Mouse (Mus musculus): ENCODE results near the gene Agpat3.
"Not testable (repeated sequence)": the region's sequence is repeated elsewhere in the genome, so short reads cannot be mapped to it uniquely, and the experiment has no call there.

Gene Agpat3

GRCm38 (mm10) chr10:78361951-78362350 lies 9.7 kb upstream of the Agpat3 start:
- DNase-seq (ENCODE audit: low spot score in 2 of 2): no peak

DNA sequence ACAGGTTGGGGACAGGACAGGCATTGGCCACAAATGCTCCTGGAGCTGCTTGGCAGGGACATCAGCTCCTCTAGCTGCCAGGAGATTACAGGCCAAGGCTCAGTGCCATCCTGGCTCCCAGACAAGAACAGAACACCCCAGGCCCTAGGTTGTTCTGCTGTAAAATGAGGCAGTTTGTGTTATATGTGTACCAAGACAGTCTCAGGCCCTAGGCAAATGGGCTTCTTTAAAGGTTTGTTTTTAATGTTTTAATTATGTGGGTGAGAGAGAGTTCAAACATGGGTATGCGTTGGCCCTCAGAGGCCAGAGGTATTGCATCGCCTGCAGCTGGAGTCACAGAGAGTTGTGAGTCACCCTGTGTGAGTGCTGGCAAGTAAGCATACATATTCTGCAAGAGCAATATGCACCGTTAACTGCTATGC lies 8.0 kb upstream of the Agpat3 start:
- DNase-seq (ENCODE audit: low spot score in 2 of 2): no peak

DNA sequence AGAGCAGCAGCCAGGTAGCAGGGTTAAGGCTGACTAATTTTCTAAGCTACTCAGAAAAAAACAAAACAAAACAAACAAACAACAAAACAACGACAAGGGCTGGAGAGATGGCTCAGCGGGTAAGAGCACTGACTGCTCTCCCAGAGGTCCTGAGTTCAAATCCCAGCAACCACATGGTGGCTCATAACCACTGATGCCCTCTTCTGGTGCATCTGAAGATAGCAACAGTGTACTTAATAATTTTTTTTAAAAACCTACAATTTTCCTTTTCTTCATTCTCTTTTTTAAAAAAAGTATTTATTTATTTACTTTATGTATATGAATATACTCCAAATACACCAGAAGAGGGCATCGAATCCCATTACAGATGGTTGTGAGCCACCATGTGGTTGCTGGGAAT lies 6.7 kb upstream of the Agpat3 start:
- not testable (repeated sequence) for DNase-seq (ENCODE audit: low spot score in 2 of 2)

- DNase-seq (ENCODE audit: low spot score in 2 of 2): no peak
Measured at GRCm38 (mm10) chr10:78358266-78358665, 6.0 kb upstream of the Agpat3 start.

- DNase-seq (ENCODE audit: low spot score in 2 of 2): no peak
Measured at GRCm38 (mm10) chr10:78357742-78358141, 5.5 kb upstream of the Agpat3 start.

DNA sequence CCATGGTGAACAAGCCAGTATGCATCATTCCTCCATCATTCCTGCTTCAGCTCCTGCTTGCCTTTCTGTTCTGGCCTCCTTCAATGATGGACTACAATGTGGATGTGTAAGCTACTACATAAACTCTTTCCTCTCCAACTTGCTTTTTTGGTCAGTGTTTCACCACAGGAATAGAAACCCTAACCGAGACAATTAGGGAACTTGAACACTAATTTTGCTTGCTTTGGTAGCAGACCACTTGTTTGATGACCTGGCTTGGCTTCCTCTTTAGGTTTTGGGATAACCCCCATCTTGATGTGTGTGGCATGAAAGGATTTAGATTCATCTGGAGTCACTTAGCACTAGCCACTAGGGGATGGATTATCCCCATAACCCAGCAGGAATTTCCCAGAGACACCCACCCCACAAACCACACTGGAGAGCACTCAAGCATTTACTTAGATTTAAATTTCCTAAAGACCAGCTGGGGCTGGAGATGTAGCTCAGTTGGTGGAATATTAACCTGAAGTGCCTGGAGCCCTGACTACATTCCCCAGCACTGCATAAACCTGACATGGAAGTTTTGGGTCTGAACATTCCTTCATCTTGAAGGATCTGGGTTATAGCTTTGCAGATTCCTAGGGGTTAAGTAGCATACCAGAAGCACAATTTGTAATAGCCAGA lies 3.8 kb upstream of the Agpat3 start:
- DNase-seq (ENCODE audit: low spot score in 2 of 2): no peak

- no peak for DNase-seq (ENCODE audit: low spot score in 2 of 2)
Measured at GRCm38 (mm10) chr10:78353196-78353595, 907 bp upstream of the Agpat3 start.

DNA sequence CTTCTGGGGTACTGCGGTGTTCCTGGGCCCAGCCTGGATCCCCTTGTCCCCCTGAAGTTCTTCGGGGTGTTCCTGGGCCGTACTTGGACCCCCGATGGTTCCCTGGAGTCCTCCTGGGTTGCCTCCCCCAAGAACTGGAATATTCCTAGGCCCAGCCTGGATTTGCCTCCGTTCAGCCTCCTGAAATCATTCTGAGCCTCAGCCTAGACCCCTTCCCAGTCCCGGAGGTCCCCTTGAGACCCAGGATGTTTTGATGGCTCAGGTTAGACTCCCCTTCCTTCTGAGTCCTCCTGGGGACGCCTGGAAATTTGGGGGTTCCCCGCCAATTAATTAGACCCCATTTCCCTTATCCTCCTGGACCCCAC lies 359 bp upstream of the Agpat3 start:
- no peak for DNase-seq (ENCODE audit: low spot score in 2 of 2)

DNA sequence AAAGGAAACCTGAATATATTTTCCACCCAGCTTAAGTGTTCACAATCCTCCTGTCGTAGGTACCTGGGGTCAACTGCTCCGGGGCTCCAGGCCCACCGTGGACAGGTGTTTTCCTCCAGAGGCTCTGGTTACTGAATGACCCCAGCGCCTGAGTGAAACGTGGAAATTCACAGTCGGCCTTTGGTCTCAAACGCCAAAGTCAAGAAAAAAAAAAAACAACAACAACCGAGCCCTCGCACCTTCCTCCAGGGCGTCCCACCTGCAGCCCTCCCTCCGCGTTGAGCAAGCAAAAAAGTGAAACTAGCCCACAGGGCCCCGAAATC lies 764 bp downstream of the Agpat3 start:
- DNase-seq (ENCODE audit: low spot score in 2 of 2): peak in 1 of 2 experiments; percentile 26

- DNase-seq (ENCODE audit: low spot score in 2 of 2): no peak
Measured at GRCm38 (mm10) chr10:78350796-78351556, 1.3 kb downstream of the Agpat3 start.

DNA sequence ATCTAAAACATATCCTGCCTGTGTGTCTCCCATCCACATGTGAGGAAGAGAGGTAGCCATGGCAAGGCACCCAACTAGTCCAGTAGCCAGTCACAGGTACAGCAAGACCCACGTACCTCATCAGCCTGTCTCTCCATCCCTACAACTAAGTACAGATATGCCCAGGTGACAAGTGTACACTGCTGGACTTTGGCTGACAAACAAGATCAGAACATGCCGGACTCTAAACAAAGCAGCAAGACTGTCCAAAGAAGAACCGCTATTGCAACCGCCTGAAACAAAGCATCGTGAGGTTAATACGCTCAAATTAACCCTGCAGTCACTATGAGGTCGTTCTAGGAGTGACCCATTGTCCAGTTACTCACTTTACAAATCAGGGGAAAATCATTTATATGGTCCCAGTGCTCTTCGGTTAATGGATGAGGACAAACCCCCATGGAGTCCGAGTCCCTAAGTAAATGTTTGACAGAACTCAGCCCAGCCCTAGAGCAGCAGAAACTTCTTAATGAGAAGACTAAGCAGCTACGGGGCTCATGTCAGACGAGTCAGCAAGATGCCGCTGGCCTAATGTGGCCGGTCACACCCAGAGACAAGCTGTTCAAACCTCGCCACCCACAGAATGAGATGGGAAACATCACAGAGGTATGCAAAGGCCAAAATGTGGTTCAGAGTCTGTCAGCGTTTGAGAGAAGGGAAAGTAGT lies 2.7 kb downstream of the Agpat3 start:
- DNase-seq (ENCODE audit: low spot score in 2 of 2): no peak

- no peak for DNase-seq (ENCODE audit: low spot score in 2 of 2)
Measured at GRCm38 (mm10) chr10:78348211-78348610, 4.1 kb downstream of the Agpat3 start.

DNA sequence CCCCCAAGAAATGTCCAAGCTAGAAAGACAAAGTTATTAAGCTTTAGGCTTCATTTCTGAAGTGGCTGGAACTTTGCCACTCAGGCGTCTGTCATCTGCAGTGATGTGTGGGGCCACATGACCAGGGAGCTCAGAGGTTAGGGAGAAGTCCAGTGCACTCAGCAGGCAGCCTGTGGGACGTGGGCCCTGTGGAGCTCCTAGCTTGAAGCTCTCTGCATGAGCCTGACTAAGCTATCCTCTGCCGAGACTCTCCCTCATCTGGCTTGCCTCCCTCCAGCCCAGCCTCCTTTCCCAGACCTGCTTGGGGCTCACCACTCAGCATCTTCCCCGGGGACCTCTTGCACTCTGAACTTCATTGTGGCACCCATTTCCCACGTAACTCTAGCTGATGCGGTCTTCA lies 4.8 kb downstream of the Agpat3 start:
- no peak for DNase-seq (ENCODE audit: low spot score in 2 of 2)

DNA sequence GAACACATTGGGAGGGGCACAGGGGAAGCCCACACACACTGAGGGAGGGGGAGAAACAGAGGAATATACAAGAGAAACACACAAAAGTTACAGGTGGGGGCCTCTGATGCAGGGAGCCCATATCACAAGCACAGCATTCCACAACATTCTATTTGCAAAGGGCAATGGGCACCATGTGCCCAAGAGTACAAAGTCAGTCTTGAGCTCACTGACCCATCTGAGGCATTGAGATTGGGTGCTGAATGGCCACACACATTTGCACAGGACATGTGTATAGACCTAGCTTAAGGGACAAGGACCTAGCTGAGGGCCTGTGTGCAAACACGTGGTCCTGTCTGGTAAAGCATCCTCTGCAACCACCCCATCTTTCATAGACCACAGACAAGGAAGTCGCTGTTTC lies 6.8 kb downstream of the Agpat3 start:
- no peak for DNase-seq (ENCODE audit: low spot score in 2 of 2)

DNA sequence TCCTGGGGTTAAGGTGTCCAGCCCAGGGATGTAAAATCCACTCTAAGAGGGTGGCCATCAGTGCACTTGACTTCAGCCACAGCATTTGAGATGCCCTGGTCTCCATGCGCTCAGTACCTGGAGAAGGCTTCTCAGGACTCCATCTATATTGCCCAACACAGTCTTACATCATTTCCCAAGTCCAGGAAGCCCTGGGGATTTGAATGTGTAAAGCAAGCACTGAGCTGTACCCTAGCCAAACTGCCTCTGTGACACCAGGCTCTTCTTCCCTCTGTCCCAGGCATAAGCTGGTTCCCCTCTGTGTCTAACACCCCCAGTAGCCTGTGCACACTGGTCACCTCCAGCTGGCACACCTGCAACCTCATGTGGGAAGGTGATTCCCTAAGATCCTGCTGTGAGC lies 10.2 kb downstream of the Agpat3 start:
- DNase-seq (ENCODE audit: low spot score in 2 of 2): no peak

- peak in 1 of 2 experiments; percentile 13 for DNase-seq (ENCODE audit: low spot score in 2 of 2)
Measured at GRCm38 (mm10) chr10:78338180-78338579, 14.1 kb downstream of the Agpat3 start.

GRCm38 (mm10) chr10:78334923-78335561 lies 17.2 kb downstream of the Agpat3 start:
- DNase-seq (ENCODE audit: low spot score in 2 of 2): no peak

- DNase-seq (ENCODE audit: low spot score in 2 of 2): no peak
Measured at GRCm38 (mm10) chr10:78331577-78331976, 20.7 kb downstream of the Agpat3 start.

DNA sequence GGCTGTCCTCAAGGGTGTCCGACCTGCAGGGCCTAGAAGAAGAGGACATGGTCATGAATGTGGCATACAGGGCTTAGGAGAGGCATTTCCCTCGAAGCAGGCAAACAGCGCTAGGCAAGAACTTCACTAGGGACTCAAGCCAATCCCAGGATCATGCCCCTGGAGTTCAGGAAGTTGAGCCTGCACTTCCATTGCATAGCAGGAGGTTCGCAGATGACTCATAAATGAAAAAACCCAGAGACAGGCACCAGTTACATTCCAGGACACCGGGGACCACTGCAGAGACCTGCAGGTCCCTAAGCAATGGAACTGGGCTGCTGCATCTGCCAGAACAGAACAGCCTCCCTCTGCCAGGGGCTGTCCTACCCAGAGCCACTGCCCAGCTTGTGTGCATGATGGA lies 23.0 kb downstream of the Agpat3 start:
- no peak for DNase-seq (ENCODE audit: low spot score in 2 of 2)

DNA sequence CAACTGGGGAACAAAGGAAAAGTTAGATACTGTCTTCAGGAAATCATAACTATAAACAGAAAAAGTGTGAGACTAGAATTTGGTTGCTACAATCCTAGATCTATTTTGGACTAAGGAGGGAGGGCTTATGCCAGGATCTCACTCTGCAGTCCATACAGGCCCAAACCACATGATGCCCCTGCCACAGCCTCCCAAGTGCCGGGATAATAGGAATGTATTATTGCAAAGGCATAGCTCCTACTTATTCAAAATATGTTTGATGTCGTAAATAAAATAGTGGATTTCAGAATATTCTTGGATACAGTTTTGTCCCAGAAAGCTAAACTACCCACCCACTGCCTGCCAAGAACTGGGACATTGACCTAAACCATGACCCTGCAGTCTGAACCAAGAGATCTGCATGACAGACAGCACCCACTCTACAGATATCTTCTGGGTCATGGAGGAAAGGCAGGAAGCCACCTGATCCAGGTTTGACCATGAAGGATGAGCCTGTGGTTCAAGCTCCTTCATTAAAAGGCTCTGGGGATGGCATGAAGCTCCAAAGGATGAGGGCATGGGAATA lies 24.2 kb downstream of the Agpat3 start:
- DNase-seq (ENCODE audit: low spot score in 2 of 2): no peak

GRCm38 (mm10) chr10:78325916-78326647 lies 26.2 kb downstream of the Agpat3 start:
- DNase-seq (ENCODE audit: low spot score in 2 of 2): no peak

All from urinary bladder, adult 18-20 months (tissue).